Mouse (Mus musculus) cerebellum, adult 8-10 months (tissue): Measurements from ENCODE around the gene Ccl26.

ENCODE experiments used
- DNase-seq: peaks from one replicate; pipeline ENCODE4 v3.0.0; 2022

Gene Ccl26

GRCm38 (mm10) chr5:135537326-135537725 is 26.0 kb downstream of the Ccl26 start:
- DNase-seq: no peak

- no peak for DNase-seq
Measured at GRCm38 (mm10) chr5:135535867-135536266, 27.5 kb downstream of the Ccl26 start.

- no peak for DNase-seq
Measured at GRCm38 (mm10) chr5:135533431-135533830, 29.9 kb downstream of the Ccl26 start.

GRCm38 (mm10) chr5:135531306-135531845 is 32.0 kb downstream of the Ccl26 start:
- DNase-seq: peak; percentile 47

DNA sequence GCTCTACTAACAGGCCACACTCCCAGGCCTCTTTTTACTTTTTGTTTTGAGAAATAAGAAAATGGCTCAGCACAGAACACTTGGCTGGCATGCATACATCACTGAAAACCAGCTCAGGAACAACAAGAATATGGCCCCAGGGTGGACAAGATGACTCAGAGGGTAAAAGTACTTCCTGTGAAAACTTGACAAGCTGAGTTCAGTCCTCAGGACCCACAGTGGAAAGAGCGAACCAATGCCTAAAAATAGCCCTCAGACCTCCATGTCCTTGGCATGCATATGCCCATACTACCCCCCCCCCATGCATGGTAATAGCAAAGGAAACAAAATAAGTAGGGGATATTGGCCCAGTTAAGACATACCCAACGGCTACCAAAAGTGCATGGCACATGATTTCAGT is 33.4 kb downstream of the Ccl26 start:
- no peak for DNase-seq

DNA sequence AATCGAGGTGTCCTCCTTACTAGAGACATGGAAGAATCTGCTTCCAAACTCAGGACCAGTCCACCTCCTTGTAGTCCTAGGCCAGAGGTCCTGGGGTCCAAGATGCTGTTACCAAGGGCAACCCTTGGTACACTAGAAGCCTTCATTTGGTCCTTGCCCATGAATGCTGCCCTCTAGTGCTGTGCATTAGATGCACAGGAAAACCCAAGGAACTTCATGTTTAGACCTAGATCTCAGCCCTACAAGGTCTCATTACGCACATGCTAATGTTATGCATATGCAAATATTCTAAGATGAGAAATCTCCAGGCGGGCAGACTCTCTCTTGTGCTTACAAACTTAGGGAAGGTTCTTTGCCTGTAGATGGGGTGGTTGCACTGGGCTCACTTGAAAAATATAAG is 34.1 kb downstream of the Ccl26 start:
- no peak for DNase-seq

GRCm38 (mm10) chr5:135527986-135528385 is 35.4 kb downstream of the Ccl26 start:
- DNase-seq: no peak

DNA sequence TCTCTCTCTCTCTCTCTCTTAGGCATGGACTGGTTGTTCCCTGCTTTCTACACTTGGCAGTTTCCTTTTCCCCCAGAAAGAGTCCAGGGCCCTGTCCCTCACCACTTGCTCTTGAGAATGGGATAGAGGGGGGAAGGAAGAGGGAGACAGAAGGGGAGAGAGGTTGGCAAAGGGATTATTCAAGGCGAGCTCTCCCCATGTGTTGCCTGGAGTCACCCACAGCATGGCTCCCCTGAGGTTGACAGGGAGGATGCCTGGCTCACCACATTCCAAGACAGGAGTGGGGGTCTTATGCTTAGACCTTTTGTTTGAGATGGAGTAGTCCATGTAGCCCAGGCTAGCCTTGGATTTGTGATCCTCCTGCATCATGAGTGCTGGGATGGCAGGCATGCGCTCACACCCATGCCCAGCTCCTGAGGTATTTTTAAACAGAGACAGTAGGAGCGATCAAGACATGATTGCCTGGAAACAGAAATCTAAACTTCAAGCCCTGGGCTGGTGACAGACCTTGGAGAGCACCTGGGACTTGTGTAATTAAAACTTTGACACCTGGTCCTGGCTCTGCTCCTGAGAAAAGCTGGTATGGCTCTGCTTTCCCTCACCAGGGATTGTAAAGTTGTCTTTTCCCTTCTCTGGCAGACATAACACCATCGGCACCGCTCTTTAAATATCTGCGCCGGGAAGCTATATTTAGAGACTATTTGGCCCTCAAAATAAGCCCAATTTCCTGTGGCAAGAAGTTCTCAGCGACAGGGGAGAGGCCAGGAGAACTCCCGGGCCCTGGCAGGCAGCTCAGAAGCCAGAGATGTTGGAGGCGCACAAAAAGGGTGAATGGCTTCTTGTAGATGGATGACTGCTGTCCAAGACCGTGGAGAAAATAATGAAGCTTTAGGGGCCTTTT is 38.5 kb downstream of the Ccl26 start:
- no peak for DNase-seq

DNA sequence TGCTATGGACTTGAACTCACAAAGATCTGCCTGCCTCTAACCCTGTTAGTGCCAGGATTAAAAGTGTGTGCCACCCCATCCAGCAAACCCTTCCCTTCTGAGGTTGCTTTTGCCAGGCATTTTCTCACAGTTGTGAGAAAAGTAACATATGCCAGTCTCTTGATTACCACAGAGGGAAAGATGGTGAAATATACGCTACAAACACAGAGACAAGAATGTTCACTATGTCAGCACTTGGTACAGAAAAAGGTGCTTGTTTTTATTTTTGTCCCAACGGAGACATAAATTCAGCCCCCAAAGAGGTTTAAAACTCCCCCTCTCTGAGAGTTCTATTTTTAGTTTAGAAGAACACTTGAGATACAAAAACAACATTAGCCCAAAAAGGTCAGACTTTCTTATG is 39.3 kb downstream of the Ccl26 start:
- DNase-seq: no peak

GRCm38 (mm10) chr5:135522111-135522722 is 41.2 kb downstream of the Ccl26 start:
- DNase-seq: no peak

- no peak for DNase-seq
Measured at GRCm38 (mm10) chr5:135517348-135517883, 46.0 kb downstream of the Ccl26 start.

DNA sequence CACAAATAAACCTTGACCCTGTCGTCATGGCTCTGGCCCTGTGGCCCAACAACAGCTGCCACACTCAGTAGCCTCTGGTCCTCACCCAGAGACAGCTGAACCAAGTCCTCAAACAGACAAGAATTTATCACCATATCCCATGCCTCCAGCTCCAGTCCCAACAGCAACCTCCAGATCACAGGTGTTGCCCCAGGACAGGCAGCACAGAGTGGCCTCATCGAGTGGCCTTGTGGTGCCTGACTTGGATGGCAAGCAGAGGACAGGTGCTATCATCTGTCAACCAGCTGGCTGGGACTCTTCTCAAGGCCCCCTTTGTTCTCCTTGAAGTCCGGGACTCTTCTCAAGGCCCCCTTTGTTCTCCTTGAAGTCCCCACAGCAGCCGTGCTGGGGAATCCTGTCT is 50.2 kb downstream of the Ccl26 start:
- no peak for DNase-seq

GRCm38 (mm10) chr5:135511105-135511504 is 52.3 kb downstream of the Ccl26 start:
- no peak for DNase-seq
